Mouse (Mus musculus) adrenal gland (tissue): ENCODE data around the gene Synj2.

ENCODE experiments used
- intact Hi-C: fragments of 180-260 bp; cut with DNase I; formaldehyde crosslinking; loops from one replicate; pipeline ENCODE4 v1.15.1; 2025
- long read RNA-seq, 2 experiments: library from polyadenylated mRNA; unstranded; transcript quantifications; one replicate each; pipeline ENCODE4 v2.0.0; 2020; ENCODE audit warnings: borderline replicate concordance in 1 of 2; ENCODE audit not compliant: insufficient replicate concordance in 1 of 2

Synj2 gene
- long read RNA-seq, experiment 1, partial matches to known transcripts = 2 of 2 reads
- long read RNA-seq, experiment 1, other reads (novel, unspliced or antisense) = 0 of 2 reads
- long read RNA-seq, experiment 2, partial matches to known transcripts = 3 of 3 reads
- long read RNA-seq, experiment 2, other reads (novel, unspliced or antisense) = 0 of 3 reads

DNA sequence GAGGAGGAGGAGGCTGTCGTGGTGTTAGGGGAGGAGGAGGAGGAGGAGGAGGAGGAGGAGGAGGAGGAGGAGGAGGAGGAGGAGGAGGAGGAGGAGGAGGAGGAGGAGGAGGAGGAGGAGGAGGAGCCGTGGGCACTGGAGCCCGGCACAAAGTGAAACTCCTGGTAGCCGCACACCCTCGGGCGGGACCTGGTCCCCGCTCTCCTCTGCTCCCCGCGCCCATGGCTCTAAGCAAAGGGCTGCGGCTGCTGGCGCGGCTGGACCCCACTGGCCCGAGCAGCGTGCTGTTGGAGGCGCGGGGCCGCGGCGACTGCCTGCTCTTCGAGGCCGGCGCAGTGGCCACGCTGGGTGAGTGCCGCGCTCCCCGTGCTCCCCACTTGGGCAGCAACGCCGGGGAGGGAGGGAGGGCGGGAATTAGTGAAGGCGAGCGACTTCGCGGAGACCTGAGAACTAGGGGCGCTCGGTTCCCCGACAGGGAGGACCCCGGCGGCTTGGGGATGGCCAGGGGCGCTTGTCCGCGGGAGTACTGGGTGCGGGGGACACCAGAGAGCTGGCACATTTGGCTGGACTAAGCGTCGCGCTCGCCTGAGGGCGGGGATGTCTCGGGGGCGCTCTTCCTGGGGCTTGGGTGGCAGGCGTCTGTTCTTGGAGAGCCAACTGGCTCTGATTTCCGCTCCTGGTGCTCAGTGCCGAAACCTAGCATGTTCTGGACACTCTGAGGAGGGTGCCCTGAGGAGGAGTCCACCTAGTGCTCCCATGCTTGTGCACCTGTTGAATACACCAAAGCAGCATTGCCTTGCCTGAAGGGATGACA is at the start of gene Synj2:
Gene Synj2, plus strand, starts transcription at position 51 of the 814 bp plus-strand sequence.
- intact Hi-C loops = loop anchor here (2.0 to 5.0 kb wide), 2 partner anchors 36 to 75 kb away; no protein-coding TSS in a partner anchor

DNA sequence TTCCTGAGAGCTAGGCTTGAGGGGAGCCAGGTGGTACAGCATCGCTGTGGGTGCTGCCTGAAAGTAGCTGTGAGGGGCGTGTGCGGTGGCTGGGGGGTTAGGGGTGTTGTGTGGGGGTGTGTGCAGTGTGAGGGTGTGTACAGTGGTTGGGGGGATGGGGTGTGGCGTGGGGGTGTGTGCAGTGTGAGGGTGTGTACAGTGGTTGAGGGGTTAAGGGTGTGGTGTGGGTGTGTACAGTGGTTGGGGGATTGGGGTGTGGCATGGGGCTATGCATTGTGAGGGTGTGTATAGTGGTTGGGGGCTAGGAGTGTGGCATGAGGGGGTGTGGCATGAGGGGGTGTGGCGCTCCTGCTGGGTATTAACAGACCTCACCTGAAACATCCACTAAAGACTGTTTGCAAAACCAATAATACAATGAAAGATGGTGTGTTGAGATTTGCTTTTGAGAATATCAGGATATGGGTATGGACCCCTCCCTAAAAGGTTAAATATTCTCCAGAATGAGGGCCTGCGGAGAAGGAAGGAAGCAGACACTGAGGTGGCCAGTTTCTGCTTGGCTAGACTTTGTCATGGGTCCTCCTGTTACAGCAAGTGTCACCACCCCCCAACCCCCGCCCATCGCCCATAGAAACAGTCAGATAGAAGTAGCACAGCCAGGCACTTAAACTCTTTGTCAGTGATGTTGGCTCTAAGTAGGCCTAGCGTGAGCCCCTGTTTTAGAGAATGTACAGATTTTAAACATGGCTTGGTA is 49.0 kb upstream of the Synj2 start:
- intact Hi-C loops = no loop called here

DNA sequence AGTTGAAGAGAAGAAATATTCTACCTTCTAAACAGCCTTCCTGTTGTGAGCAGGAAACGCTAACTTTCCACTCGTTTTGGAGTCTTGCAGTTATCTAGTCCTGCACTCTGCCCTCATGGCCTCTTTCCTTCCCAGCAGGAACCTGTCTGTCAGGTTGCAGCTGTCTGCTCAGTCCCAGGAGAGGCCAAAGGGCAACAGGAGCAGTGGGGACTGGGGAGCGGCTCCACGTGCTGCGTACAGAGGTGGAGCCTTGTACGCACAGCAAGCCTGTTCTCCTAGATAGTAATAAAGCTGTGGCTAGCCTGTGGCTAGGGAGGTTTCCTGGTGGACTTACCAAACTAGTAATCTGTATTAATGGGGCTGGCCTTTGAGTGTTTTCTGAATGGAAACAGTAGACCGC is 48.0 kb upstream of the Synj2 start:
- intact Hi-C loops = no loop called here

DNA sequence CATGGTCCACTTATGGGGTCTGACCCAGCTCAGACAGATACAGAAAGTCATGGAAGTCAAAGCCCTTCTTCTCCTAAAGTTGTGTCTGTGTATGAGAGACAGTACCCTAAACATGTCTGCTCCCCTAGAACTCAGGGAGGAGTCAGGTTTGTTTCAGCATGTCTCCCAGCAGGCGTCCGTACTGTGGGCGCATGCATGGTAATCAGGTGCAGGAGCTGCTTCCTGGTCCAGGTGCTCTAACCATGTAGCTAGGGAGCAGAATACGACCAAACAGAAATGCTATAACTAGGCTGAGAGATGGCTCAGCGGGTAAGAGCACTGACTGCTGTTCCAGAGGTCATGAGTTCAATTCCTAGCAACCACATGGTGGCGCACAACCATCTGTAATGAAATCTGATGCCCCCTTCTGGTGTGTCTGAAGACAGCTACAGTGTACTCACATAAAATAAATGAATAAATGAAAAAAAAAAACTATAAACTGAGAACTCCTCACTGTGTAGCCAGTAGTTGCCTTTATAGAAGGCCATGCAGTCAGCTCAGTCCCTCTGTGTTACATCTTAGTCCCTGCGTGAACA is 47.4 kb upstream of the Synj2 start:
- intact Hi-C loops = no loop called here

DNA sequence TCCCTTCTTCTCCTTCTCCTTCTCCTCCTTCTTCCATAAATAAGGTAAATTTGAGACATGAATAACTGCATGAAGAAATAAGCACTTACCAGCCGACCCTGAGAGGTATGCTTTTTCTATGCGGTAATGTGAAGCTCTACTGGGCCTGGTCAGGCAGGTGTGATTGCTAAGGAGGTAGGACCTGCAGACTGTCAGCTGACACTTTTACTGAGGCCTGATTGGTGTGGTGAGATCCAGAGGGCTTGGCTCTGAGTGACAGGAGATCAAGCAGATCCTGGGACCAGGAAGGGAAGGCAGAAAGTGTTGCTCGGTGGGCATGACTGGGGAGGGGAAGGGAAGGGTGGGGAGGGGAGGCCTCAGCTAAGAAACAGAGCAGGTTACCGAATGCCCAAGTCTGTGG is 45.0 kb upstream of the Synj2 start:
- intact Hi-C loops = no loop called here

DNA sequence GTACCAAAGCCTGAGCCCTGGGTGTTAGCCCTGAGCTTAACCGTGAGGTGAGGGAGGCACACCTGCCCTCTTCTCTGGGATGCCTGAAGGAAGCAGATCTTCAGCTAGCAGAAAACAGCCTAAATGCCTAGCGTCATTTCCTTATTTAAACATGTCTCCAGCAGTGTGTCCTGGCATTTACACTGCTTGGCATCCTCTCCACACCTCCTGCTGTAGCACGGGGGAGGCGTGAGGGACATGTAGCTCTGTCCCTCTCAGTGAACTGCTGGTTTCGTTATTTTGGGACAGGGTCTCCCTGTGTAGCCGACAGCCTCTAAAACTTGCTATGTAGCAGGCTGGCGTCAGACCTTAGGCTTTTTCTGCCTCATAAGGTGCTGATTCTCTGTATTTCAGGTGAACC is 44.5 kb upstream of the Synj2 start:
- intact Hi-C loops = no loop called here

DNA sequence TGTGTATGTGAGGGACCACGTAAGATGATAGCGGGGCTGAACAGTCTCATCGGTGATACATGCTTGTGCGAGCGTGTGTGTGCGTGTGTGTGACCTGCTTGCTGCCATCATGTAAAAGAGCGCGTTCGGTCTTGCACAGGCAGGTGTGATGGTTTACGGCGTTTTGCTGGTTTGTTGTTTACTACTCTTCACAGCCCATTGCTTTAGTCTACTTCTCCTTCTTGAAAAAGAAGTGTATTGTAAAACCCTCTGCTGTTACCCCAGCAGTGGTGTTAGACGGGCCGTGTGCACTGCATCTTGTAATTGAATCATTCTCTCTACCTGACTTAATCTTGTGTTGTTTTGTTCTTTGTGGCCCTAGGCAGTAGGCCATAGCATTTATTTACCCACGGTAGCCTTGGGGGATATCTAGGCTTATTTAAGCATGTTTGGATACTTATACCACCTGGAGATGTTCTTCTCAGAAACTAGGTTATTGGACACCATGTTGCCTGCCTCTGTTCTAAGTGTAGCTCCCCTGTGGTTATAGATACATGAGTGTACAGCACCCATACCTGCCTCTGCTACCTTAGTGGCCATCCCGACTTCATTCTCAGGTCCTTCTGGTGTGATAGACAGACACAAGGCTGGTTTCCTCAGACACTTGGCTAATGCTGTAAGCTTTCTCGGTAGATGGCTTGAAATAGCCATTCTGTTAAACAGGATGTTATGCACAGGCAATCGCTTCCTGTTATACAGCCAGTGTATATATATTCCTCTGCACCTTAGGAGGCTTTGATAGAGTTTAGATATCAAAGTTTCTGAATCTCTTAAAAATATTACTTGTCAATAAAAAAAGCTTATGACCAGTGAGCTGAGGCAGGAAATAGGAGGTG is 43.5 kb upstream of the Synj2 start:
- intact Hi-C loops = no loop called here

DNA sequence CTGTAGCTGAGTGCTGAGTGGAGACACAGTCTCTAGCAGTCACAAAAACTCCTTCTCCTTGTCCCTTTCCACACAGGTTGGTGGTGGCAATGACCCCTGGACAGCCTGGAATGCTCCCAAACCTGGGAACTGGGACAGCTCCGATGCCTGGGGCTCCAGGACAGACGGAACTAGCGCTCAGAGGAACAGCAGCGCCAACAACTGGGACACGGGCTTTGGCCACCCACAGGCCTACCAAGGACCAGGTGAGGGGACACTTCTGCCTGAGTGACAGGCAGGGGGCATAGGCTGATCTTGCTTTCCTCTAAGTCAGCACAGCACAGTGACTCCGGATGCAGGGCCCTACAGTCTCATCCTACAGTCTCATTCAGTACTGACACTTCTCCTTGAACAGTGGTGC is 41.8 kb upstream of the Synj2 start:
- intact Hi-C loops = no loop called here

DNA sequence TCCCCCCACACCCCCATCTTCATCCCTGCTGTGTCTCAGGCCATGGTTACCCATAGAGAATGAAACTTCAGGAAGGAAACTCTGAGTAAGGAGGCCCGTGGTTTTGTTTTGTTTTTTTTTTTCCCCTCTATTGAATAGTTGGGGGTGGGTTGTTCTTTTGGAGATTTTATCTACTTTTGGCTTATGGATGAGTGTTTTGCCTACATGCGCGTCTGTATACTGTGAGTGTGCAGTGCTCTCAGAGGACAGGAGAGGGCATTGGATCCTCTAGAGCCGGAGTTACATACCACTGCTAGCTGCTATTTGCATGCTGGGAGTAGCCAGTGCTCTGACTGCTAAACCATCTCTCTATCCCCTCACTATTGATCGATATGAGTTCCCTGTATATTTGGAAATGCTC is 39.7 kb upstream of the Synj2 start:
- intact Hi-C loops = loop anchor here (10.0 kb wide), 1 partner anchor 467 kb away; no protein-coding TSS in a partner anchor

DNA sequence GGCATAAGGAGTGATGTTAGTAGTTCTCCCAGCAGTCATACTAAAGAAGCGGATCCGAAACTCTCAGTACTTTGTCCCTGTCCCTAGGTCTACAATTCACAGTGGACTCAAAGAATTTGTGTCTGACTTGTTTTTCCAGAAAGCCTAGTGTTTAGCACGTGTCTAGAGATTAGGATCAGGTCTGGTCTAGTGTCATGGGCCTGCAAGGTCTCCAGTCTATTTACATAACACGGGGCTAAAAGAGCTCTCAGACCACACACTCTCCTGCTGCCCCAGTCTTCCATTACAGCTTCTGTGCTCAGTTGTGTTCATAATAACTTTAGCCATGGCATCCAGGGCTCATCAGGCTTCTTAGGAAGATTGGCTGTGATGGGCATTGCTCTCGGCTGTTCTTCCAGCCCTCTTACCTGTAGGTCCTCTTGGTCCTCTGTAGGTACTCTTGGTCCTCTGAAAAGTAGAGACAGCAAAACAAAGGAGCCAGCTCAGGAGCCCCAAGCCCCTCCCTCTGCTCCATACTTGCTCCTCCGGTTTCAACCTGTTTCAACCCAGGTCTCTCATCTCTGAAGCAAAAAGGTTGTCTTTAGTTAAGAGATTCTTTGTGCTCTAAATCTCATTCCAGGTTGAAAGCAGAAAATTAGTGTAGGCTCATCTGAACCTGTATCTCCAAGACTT is 37.3 kb upstream of the Synj2 start:
- intact Hi-C loops = loop anchor here (10.0 kb wide), 1 partner anchor 469 kb away; no protein-coding TSS in a partner anchor

DNA sequence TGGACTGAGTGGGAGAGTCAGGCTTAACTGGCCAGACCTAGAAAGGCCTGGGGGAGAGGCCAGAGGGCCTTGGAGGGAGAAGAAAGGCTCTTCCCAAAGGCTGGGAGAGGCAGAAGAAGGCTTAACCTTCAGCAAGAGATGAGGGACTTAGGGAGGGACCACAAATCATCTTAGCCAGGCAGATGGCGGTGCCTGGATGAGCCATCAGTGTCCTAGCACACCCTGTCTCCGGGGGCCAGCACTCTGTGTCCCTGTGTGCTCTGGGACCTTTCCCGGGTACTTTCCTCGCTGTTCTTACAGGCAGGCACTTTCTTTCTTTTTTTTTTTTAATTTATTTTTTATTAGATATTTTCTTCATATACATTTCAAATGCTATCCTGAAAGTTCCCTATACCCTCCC is 31.4 kb upstream of the Synj2 start:
- intact Hi-C loops = loop anchor here (10.0 kb wide), 1 partner anchor 475 kb away; no protein-coding TSS in a partner anchor

DNA sequence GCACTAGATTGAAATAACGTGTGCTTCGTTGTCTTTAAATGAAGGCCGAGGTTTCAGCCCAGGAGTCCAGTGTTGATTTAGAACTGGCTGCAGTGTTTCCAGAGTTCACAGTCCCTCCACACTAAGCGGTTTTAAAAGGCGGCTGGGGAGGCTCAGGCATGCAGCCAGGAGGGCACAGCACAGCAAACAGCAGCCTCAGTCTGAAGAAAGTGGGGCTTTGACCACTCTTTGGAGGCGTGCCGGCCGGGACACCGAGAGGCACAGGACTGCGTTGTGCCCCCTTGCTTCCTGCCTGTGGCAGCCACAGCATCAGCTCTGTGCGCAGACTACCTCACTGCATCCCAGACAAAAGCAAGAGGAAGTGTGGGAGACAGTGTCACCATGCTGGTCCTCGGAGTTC is 29.5 kb upstream of the Synj2 start:
- intact Hi-C loops = no loop called here

DNA sequence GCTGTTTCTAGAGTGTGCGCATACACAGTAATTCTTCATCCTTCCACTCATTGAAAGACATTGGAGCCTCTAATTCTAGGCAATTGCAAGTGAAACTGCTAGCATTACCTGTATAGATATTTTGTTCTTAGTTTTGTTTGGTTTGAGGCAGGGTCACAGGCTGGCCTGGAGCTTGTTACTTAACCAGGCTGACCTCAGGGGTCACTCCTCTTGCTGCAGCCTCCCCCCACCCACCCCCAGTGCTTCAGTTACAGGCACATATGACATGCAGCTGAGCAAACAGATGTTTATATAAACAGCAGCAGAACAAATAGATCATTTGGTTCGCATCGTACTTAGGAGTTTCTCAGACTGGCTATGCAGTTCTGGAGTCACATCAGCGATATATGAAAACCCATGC is 28.3 kb upstream of the Synj2 start:
- intact Hi-C loops = no loop called here

DNA sequence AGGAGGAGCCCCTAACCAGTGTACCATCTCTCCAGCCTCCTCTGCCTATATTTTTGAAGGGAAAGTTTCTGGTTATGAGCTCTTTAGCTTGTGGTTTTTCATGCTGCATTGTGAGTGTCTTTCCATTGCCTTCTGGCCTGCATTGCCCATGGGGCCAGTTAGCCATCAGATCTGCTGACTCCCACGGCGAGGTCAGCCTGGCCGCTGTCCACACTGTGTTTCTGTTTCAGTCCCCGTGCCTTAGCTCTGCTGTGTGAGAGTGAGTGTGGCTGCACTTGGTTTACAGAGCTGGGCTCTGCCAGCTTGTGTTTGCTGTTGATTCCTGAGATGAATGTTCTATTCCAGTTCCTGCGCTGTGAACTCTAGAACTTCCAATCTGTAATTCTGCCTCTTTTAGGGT is 26.9 kb upstream of the Synj2 start:
- intact Hi-C loops = no loop called here

DNA sequence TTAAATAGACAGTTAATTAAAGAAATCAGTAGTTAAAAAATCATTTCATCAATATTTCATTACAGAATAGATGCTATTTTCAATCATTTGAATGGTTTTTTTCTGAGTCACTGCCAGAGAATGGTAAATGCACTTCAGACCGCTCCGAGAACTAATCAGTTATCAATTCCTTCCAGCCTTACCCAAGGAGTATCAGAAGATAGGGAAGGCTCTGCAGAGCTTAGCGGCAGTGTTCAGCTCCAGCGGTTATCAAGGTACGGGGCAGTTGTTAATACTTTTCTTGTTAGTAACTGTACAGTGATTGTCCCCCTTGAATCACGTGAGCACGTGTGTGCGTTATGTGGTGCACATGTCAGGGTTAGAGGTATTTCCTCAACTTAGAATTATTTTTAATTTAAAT is 19.1 kb upstream of the Synj2 start:
- intact Hi-C loops = no loop called here

DNA sequence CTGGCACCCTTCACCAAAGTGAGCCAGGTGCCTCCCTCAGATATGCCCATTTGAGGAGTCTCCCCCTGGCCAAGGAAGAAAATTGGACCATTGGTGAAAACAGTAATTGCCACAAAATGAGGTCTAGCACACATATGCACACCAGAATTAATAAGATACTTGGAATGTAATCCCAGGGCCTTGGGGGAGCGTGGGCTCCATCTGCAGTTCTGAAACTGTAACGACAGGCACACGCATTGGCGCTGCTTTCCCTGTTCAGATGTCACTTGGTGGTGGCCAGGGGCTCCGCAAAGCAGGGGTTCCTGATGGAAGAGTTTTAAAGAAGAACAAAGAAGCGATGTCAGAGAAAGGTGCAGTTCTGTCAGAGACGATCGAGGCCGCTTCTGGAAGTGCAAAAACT is 17.8 kb upstream of the Synj2 start:
- intact Hi-C loops = no loop called here

DNA sequence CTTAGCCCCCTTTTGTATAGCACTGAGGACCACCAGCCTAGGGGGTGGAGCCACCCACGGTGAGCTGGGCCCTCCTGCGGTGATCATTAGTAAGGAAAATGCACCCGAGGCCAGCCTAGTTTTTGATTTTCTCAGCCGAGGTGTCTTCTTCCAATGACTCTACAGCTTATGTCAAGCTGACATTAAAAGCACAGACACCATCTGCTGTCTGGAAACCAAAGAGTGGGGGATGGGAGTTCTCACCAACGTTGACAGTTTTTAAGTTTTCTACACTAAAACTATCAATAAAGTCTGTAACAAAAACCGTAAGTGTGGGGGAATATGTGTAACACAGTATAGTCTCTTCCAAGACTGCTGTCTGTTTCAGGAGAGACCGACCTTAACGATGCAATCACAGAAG is 16.8 kb upstream of the Synj2 start:
- intact Hi-C loops = no loop called here

DNA sequence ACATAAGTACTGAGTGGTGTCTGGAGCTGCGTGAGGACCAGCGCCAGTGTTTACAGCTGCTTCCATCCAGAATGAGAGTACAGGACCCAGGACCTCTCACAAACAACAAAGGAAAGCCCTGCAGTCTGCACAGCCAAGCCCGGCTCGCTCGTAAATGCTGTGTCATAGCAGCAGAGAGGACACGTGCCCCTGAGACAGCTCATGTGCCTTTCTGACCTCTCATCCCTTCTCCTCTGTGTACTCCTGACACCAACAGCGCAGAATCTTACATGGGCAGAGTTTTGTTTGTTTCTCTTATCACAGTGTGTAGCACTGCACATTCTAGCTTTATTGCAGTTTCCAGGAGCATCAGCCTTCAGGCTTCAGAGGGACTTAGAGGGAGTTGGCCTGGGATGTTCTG is 14.4 kb upstream of the Synj2 start:
- intact Hi-C loops = no loop called here

DNA sequence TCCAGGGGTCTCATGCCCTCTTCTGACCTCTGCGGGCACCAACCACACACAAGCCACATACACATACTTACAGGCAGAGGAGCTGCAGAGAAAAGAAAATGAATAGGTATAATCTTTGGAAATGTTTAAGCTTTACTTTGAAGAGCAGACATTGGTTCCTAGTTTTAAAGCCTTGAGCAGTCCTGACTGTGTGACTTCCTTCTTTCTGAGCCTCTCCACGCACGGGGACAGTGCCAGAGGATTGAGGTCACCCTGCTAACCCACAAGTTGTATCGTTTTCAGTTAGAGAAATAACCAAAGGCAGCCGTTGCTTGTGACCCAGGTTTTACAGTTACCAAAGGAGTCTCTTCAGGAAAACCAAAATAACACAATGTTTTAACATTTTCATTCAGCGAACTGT is 12.0 kb upstream of the Synj2 start:
- intact Hi-C loops = no loop called here

DNA sequence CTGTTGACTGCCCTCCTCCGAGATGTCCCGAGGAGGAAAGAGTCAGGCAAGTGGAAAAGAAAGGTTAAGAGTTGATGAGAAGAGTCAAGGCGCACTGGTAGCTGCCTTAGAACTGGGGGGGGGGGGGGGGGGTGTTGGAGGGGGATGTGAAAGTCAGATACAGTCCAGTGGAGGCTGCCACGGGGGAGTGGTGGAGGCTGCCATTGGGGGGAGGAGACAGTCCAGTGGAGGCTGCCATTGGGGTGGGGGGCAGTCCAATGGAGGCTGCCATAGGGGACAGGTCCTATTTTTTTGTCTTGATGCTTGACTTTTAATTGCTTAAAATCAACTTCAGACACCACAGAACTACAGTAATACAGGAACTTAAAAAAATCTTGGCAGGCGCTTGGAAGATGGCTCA is 8.9 kb upstream of the Synj2 start:
- intact Hi-C loops = no loop called here
